Mouse (Mus musculus): ENCODE results near the gene 4632433K11Rik. TPM values are rescaled to one million over a fixed set of nuclear protein-coding genes. Genes with fewer than 3 reads are reported as not detected.

Gene 4632433K11Rik
- polyA plus RNA-seq, 1 experiment from 2014 or later: not detected

GRCm38 (mm10) chr7:5059421-5059820 is 25.5 kb downstream of the 4632433K11Rik start:
- H3K36me3 ChIP-seq (ENCODE audit: control insufficient read depth, insufficient read depth, low read length): no peaks in the 10 kb centered on the region
- H3K4me1 ChIP-seq (replicated peaks; ENCODE audit: control insufficient read depth, insufficient read depth, low read length): peaks cover 22% of the 10 kb centered on the region
- H3K27ac ChIP-seq (ENCODE audit: low read length): no peak overlapping the region
- no peak overlapping the region for H3K4me3 ChIP-seq (ENCODE audit: low read length)
- H3K9ac ChIP-seq (ENCODE audit: low read length): no peak overlapping the region
- H3K27me3 ChIP-seq (ENCODE audit: control insufficient read depth, insufficient read depth, low read depth, low read length): peaks cover 41% of the 10 kb centered on the region
- H3K9me3 ChIP-seq (ENCODE audit: control insufficient read depth, low read length): no peaks in the 10 kb centered on the region
- no peak overlapping the region for H3K4me2 ChIP-seq (ENCODE audit: low read depth, low read length)
- no peak for ATAC-seq (ENCODE audit: low read depth)
- WGBS: 90% methylated on average over 12 of the region's 12 CpGs

GRCm38 (mm10) chr7:5060239-5060731 is 26.4 kb downstream of the 4632433K11Rik start:
- Histone ChIP-seq H3K27ac (ENCODE audit: low read length) (peak overlapping the region; percentile 100), H3K27me3 (ENCODE audit: control insufficient read depth, insufficient read depth, low read depth, low read length) (peaks cover 32% of the 10 kb centered on the region), H3K4me1 (replicated peaks; ENCODE audit: control insufficient read depth, insufficient read depth, low read length) (peaks cover 24% of the 10 kb centered on the region), H3K4me2 (ENCODE audit: low read depth, low read length) (peak overlapping the region; percentile 92), H3K9me3 (ENCODE audit: control insufficient read depth, low read length) (no peaks in the 10 kb centered on the region), H3K9ac (ENCODE audit: low read length) (peak overlapping the region; percentile 96), H3K4me3 (ENCODE audit: low read length) (peak overlapping the region; percentile 85), H3K36me3 (ENCODE audit: control insufficient read depth, insufficient read depth, low read length) (no peaks in the 10 kb centered on the region)
- no peak for ATAC-seq (ENCODE audit: low read depth)
- WGBS: under 1% methylated on average over 27 of the region's 27 CpGs

GRCm38 (mm10) chr7:5060944-5061773 is 27.2 kb downstream of the 4632433K11Rik start:
- H3K36me3 ChIP-seq (ENCODE audit: control insufficient read depth, insufficient read depth, low read length): 0 out of 2 replicates have a peak, but pooled peaks cover under 1% of the 10 kb centered on the region
- H3K27ac ChIP-seq (ENCODE audit: low read length): peak overlapping the region; percentile 100
- under 1% methylated on average over 59 of the region's 60 CpGs for WGBS
- no peaks in the 10 kb centered on the region for H3K9me3 ChIP-seq (ENCODE audit: control insufficient read depth, low read length)
- ATAC-seq (ENCODE audit: low read depth): peak; percentile 92
- H3K27me3 ChIP-seq (ENCODE audit: control insufficient read depth, insufficient read depth, low read depth, low read length): peaks cover 24% of the 10 kb centered on the region
- peak overlapping the region; percentile 92 for H3K4me2 ChIP-seq (ENCODE audit: low read depth, low read length)
- peak overlapping the region; percentile 85 for H3K4me3 ChIP-seq (ENCODE audit: low read length)
- peak overlapping the region; percentile 96 for H3K9ac ChIP-seq (ENCODE audit: low read length)
- peaks cover 26% of the 10 kb centered on the region for H3K4me1 ChIP-seq (replicated peaks; ENCODE audit: control insufficient read depth, insufficient read depth, low read length)

GRCm38 (mm10) chr7:5061774-5062359 is 27.9 kb downstream of the 4632433K11Rik start, which contains the start of gene U2af2:
U2af2 (plus strand) TSS chr7:5062143.
- peak within 1 kb of the TSS; percentile 92 for H3K4me2 ChIP-seq (ENCODE audit: low read depth, low read length)
- H3K27ac ChIP-seq (ENCODE audit: low read length): peak within 1 kb of the TSS; percentile 100
- H3K9me3 ChIP-seq (ENCODE audit: control insufficient read depth, low read length): no peaks in the 10 kb centered on the region
- peak; percentile 82 for ATAC-seq (ENCODE audit: low read depth)
- H3K9ac ChIP-seq (ENCODE audit: low read length): peak within 1 kb of the TSS; percentile 96
- peaks cover 18% of the 10 kb centered on the region for H3K27me3 ChIP-seq (ENCODE audit: control insufficient read depth, insufficient read depth, low read depth, low read length)
- under 1% methylated on average over 60 of the region's 65 CpGs for WGBS
- peak within 1 kb of the TSS; percentile 85 for H3K4me3 ChIP-seq (ENCODE audit: low read length)
- peaks cover 26% of the 10 kb centered on the region for H3K4me1 ChIP-seq (replicated peaks; ENCODE audit: control insufficient read depth, insufficient read depth, low read length)
- H3K36me3 ChIP-seq (ENCODE audit: control insufficient read depth, insufficient read depth, low read length): 0 out of 2 replicates have a peak, but pooled peaks cover 3% of the 10 kb centered on the region

GRCm38 (mm10) chr7:5062360-5063001 is 28.6 kb downstream of the 4632433K11Rik start:
- Histone ChIP-seq H3K27me3 (ENCODE audit: control insufficient read depth, insufficient read depth, low read depth, low read length) (peaks cover 12% of the 10 kb centered on the region), H3K4me3 (ENCODE audit: low read length) (peak overlapping the region; percentile 85), H3K9ac (ENCODE audit: low read length) (peak overlapping the region; percentile 96), H3K27ac (ENCODE audit: low read length) (peak overlapping the region; percentile 100), H3K36me3 (ENCODE audit: control insufficient read depth, insufficient read depth, low read length) (peaks cover 7% of the 10 kb centered on the region; the same call in 1 of the 2 replicates), H3K4me2 (ENCODE audit: low read depth, low read length) (peak overlapping the region; percentile 74), H3K9me3 (ENCODE audit: control insufficient read depth, low read length) (no peaks in the 10 kb centered on the region), H3K4me1 (replicated peaks; ENCODE audit: control insufficient read depth, insufficient read depth, low read length) (peaks cover 24% of the 10 kb centered on the region)
- ATAC-seq (ENCODE audit: low read depth): peak; percentile 54
- WGBS: under 1% methylated on average over 46 of the region's 51 CpGs

- Histone ChIP-seq H3K4me2 (ENCODE audit: low read depth, low read length) (no peak overlapping the region), H3K4me1 (replicated peaks; ENCODE audit: control insufficient read depth, insufficient read depth, low read length) (peaks cover 22% of the 10 kb centered on the region), H3K36me3 (ENCODE audit: control insufficient read depth, insufficient read depth, low read length) (peaks cover 25% of the 10 kb centered on the region), H3K9me3 (ENCODE audit: control insufficient read depth, low read length) (no peaks in the 10 kb centered on the region), H3K27me3 (ENCODE audit: control insufficient read depth, insufficient read depth, low read depth, low read length) (no peaks in the 10 kb centered on the region), H3K27ac (ENCODE audit: low read length) (no peak overlapping the region), H3K4me3 (ENCODE audit: low read length) (no peak overlapping the region), H3K9ac (ENCODE audit: low read length) (no peak overlapping the region)
- WGBS: 86% methylated on average over 6 of the region's 6 CpGs
- no peak for ATAC-seq (ENCODE audit: low read depth)
These were observed 31.0 kb downstream of the 4632433K11Rik start for GRCm38 (mm10) chr7:5064886-5065285.

- Histone ChIP-seq H3K27me3 (ENCODE audit: control insufficient read depth, insufficient read depth, low read depth, low read length) (no peaks in the 10 kb centered on the region), H3K36me3 (ENCODE audit: control insufficient read depth, insufficient read depth, low read length) (peaks cover 70% of the 10 kb centered on the region), H3K4me3 (ENCODE audit: low read length) (no peak overlapping the region), H3K4me1 (replicated peaks; ENCODE audit: control insufficient read depth, insufficient read depth, low read length) (no peaks in the 10 kb centered on the region), H3K9me3 (ENCODE audit: control insufficient read depth, low read length) (no peaks in the 10 kb centered on the region), H3K27ac (ENCODE audit: low read length) (no peak overlapping the region), H3K9ac (ENCODE audit: low read length) (no peak overlapping the region), H3K4me2 (ENCODE audit: low read depth, low read length) (no peak overlapping the region)
- WGBS: 83% methylated on average over 1 of the region's 1 CpGs
- ATAC-seq (ENCODE audit: low read depth): no peak
These were observed 39.7 kb downstream of the 4632433K11Rik start for GRCm38 (mm10) chr7:5073586-5073985.

GRCm38 (mm10) chr7:5074984-5075383 is 41.1 kb downstream of the 4632433K11Rik start:
- no peak for ATAC-seq (ENCODE audit: low read depth)
- Histone ChIP-seq H3K9ac (ENCODE audit: low read length) (no peak overlapping the region), H3K4me3 (ENCODE audit: low read length) (no peak overlapping the region), H3K4me2 (ENCODE audit: low read depth, low read length) (no peak overlapping the region), H3K27me3 (ENCODE audit: control insufficient read depth, insufficient read depth, low read depth, low read length) (no peaks in the 10 kb centered on the region), H3K9me3 (ENCODE audit: control insufficient read depth, low read length) (no peaks in the 10 kb centered on the region), H3K4me1 (replicated peaks; ENCODE audit: control insufficient read depth, insufficient read depth, low read length) (no peaks in the 10 kb centered on the region), H3K36me3 (ENCODE audit: control insufficient read depth, insufficient read depth, low read length) (peaks cover 60% of the 10 kb centered on the region), H3K27ac (ENCODE audit: low read length) (no peak overlapping the region)
- WGBS: 98% methylated on average over 5 of the region's 5 CpGs

GRCm38 (mm10) chr7:5076931-5077330 is 43.0 kb downstream of the 4632433K11Rik start:
- Histone ChIP-seq H3K36me3 (ENCODE audit: control insufficient read depth, insufficient read depth, low read length) (peaks cover 41% of the 10 kb centered on the region), H3K9me3 (ENCODE audit: control insufficient read depth, low read length) (no peaks in the 10 kb centered on the region), H3K4me1 (replicated peaks; ENCODE audit: control insufficient read depth, insufficient read depth, low read length) (peaks cover 10% of the 10 kb centered on the region), H3K27ac (ENCODE audit: low read length) (no peak overlapping the region), H3K4me3 (ENCODE audit: low read length) (no peak overlapping the region), H3K4me2 (ENCODE audit: low read depth, low read length) (no peak overlapping the region), H3K9ac (ENCODE audit: low read length) (no peak overlapping the region), H3K27me3 (ENCODE audit: control insufficient read depth, insufficient read depth, low read depth, low read length) (no peaks in the 10 kb centered on the region)
- ATAC-seq (ENCODE audit: low read depth): no peak
- WGBS: 75% methylated on average over 2 of the region's 2 CpGs
